Mouse (Mus musculus) T-helper 17 cell (primary cell): ENCODE results near the gene Wnt3a.
"Not testable (repeated sequence)": the region's sequence is repeated elsewhere in the genome, so short reads cannot be mapped to it uniquely, and the experiment has no call there.

ENCODE experiments used
- in situ Hi-C, 2 experiments: fragments of 300-600 bp; cut with MboI, MseI; formaldehyde crosslinking; loops; 1 replicate in 1 of 2; 2 replicates in 1 of 2; pipeline ENCODE4 v1.15.1; 2025; ENCODE audit warnings: high pct_unique_total_duplicates in 2 of 2

Wnt3a gene

GRCm38 (mm10) chr11:59224025-59224424 is 66.5 kb downstream of the Wnt3a start:
- in situ Hi-C loops: loop anchor here in 1 of 2 experiments (10.0 kb wide), 1 partner anchor 1131 kb away; the partner anchor contains the start of genes Drc3 and Tom1l2

GRCm38 (mm10) chr11:59222306-59222705 is 68.2 kb downstream of the Wnt3a start:
- in situ Hi-C loops: loop anchor here in 1 of 2 experiments (10.0 kb wide), 1 partner anchor 1132 kb away; the partner anchor contains the start of genes Drc3 and Tom1l2

- in situ Hi-C loops: loop anchor here in 1 of 2 experiments (10.0 kb wide), 1 partner anchor 1133 kb away; the partner anchor contains the start of genes Drc3 and Tom1l2
Observed at GRCm38 (mm10) chr11:59221604-59222003, 68.9 kb downstream of the Wnt3a start.

- in situ Hi-C loops: no loop called here
Observed at GRCm38 (mm10) chr11:59219064-59219463, 71.5 kb downstream of the Wnt3a start.

- in situ Hi-C loops: no loop called here
Observed at GRCm38 (mm10) chr11:59218389-59218998, 72.1 kb downstream of the Wnt3a start.

GRCm38 (mm10) chr11:59216955-59217354 is 73.6 kb downstream of the Wnt3a start:
- in situ Hi-C loops: no loop called here

- in situ Hi-C loops: no loop called here
Observed at GRCm38 (mm10) chr11:59212892-59213494, 77.6 kb downstream of the Wnt3a start.

- in situ Hi-C loops: not testable (repeated sequence)
Observed at GRCm38 (mm10) chr11:59212320-59212719, 78.2 kb downstream of the Wnt3a start.

- in situ Hi-C loops: not testable (repeated sequence)
Observed at GRCm38 (mm10) chr11:59211561-59211960, 79.0 kb downstream of the Wnt3a start.

- in situ Hi-C loops: no loop called here
Observed at GRCm38 (mm10) chr11:59210020-59210419, 80.5 kb downstream of the Wnt3a start.

GRCm38 (mm10) chr11:59209580-59209979 is 81.0 kb downstream of the Wnt3a start:
- in situ Hi-C loops: loop anchor here in 1 of 2 experiments (10.0 kb wide), 1 partner anchor 905 kb away; the partner anchor contains the start of gene Zfp692

- in situ Hi-C loops: loop anchor here in 1 of 2 experiments (10.0 kb wide), 1 partner anchor 904 kb away; the partner anchor contains the start of gene Zfp692
Observed at GRCm38 (mm10) chr11:59209003-59209441, 81.5 kb downstream of the Wnt3a start.

- in situ Hi-C loops: loop anchor here in 1 of 2 experiments (10.0 kb wide), 1 partner anchor 903 kb away; the partner anchor contains the start of gene Zfp692
Observed at GRCm38 (mm10) chr11:59208153-59208831, 82.3 kb downstream of the Wnt3a start, which contains the start of gene 2310033P09Rik. Gene 2310033P09Rik (plus strand): TSS chr11:59208321.

- in situ Hi-C loops: loop anchor here in 1 of 2 experiments (10.0 kb wide), 1 partner anchor 898 kb away; the partner anchor contains the start of gene Zfp692
Observed at GRCm38 (mm10) chr11:59202081-59202995, 88.2 kb downstream of the Wnt3a start, which contains the start of gene Mrpl55. Gene Mrpl55 (plus strand): TSS chr11:59202486.

- in situ Hi-C loops: loop anchor here in 1 of 2 experiments (10.0 kb wide), 1 partner anchor 897 kb away; the partner anchor contains the start of gene Zfp692
Observed at GRCm38 (mm10) chr11:59201216-59202002, 89.1 kb downstream of the Wnt3a start.
